Mouse (Mus musculus): Measurements from ENCODE around the gene Mrps18b. TPM values are rescaled to one million over a fixed set of nuclear protein-coding genes. Genes with fewer than 3 reads are reported as not detected.

Gene Mrps18b
- polyA plus RNA-seq, 2 experiments, result 51.6 to 74.1 TPM

- under 1% methylated on average over 73 of the region's 86 CpGs for WGBS (ENCODE audit: insufficient replicate concordance)
- no peaks in the 10 kb centered on the region for H3K27me3 ChIP-seq (ENCODE audit: control insufficient read depth, insufficient read depth, low read length)
- peak in 2 of 3 experiments; percentile 76 to 79 for DNase-seq (ENCODE audit: low read depth in 3 of 3, low spot score in 3 of 3)
- H3K36me3 ChIP-seq (replicated peaks; ENCODE audit: control insufficient read depth, insufficient read depth, low read depth), result peaks cover 9% of the 10 kb centered on the region
- peak within 1 kb of the TSS; percentile 65 for H3K27ac ChIP-seq
- peak within 1 kb of the TSS; percentile 90 for H3K4me2 ChIP-seq (ENCODE audit: low read depth)
- H3K4me3 ChIP-seq (ENCODE audit: insufficient read depth in 1 of 2, low read depth in 2 of 2, low read length in 2 of 2), result peak within 1 kb of the TSS; percentile 67 to 81
- no peak for TF ChIP-seq EP300 (IDR thresholded peaks at IDR 0.05; ENCODE audit: low read depth)
- no peak for TF ChIP-seq CTCF (IDR thresholded peaks at IDR 0.05; ENCODE audit: low read depth)
- peaks cover 7 to 22% of the 10 kb centered on the region in 2 experiments; a peak in 3 of 4 replicates for H3K4me1 ChIP-seq (replicated peaks; ENCODE audit: control insufficient read depth in 2 of 2, insufficient read depth in 2 of 2, low read length in 1 of 2)
- no peaks in the 10 kb centered on the region for H3K9me3 ChIP-seq (ENCODE audit: control insufficient read depth, low read length)
- peak; percentile 88 for ATAC-seq (ENCODE audit: insufficient read depth)
- H3K9ac ChIP-seq (replicated peaks), result peak within 1 kb of the TSS; percentile 72
Observed at GRCm38 (mm10) chr17:35896781-35897643, 19.2 kb downstream of the Mrps18b start, which contains the start of gene 2310061I04Rik. TSS of gene 2310061I04Rik (minus strand) at chr17:35897431.

GRCm38 (mm10) chr17:35887725-35888124 is 28.5 kb downstream of the Mrps18b start:
- H3K4me3 ChIP-seq (ENCODE audit: insufficient read depth in 1 of 2, low read depth in 2 of 2, low read length in 2 of 2), result no peak overlapping the region
- TF ChIP-seq EP300 (IDR thresholded peaks at IDR 0.05; ENCODE audit: low read depth) (no peak), CTCF (IDR thresholded peaks at IDR 0.05; ENCODE audit: low read depth) (no peak)
- no peak overlapping the region for H3K9ac ChIP-seq (replicated peaks)
- no peak overlapping the region for H3K4me2 ChIP-seq (ENCODE audit: low read depth)
- no peak for ATAC-seq (ENCODE audit: insufficient read depth)
- H3K27ac ChIP-seq, result no peak overlapping the region
- WGBS (ENCODE audit: insufficient replicate concordance), result 78% methylated on average over 16 of the region's 17 CpGs
- H3K9me3 ChIP-seq (ENCODE audit: control insufficient read depth, low read length), result no peaks in the 10 kb centered on the region
- H3K27me3 ChIP-seq (ENCODE audit: control insufficient read depth, insufficient read depth, low read length), result no peaks in the 10 kb centered on the region
- H3K36me3 ChIP-seq (replicated peaks; ENCODE audit: control insufficient read depth, insufficient read depth, low read depth), result peaks cover 85% of the 10 kb centered on the region
- H3K4me1 ChIP-seq (replicated peaks; ENCODE audit: control insufficient read depth in 2 of 2, insufficient read depth in 2 of 2, low read length in 1 of 2), result no peaks in the 10 kb centered on the region
- DNase-seq (ENCODE audit: low read depth in 3 of 3, low spot score in 3 of 3), result no peak

GRCm38 (mm10) chr17:35883777-35884176 is 32.4 kb downstream of the Mrps18b start:
- no peak for ATAC-seq (ENCODE audit: insufficient read depth)
- TF ChIP-seq EP300 (IDR thresholded peaks at IDR 0.05; ENCODE audit: low read depth) (no peak), CTCF (IDR thresholded peaks at IDR 0.05; ENCODE audit: low read depth) (no peak)
- H3K9me3 ChIP-seq (ENCODE audit: control insufficient read depth, low read length), result no peaks in the 10 kb centered on the region
- H3K4me2 ChIP-seq (ENCODE audit: low read depth), result no peak overlapping the region
- H3K27me3 ChIP-seq (ENCODE audit: control insufficient read depth, insufficient read depth, low read length), result no peaks in the 10 kb centered on the region
- no peak overlapping the region for H3K4me3 ChIP-seq (ENCODE audit: insufficient read depth in 1 of 2, low read depth in 2 of 2, low read length in 2 of 2)
- no peak overlapping the region for H3K27ac ChIP-seq
- peaks cover 53% of the 10 kb centered on the region for H3K36me3 ChIP-seq (replicated peaks; ENCODE audit: control insufficient read depth, insufficient read depth, low read depth)
- DNase-seq (ENCODE audit: low read depth in 3 of 3, low spot score in 3 of 3), result no peak
- no peak overlapping the region for H3K9ac ChIP-seq (replicated peaks)
- 89% methylated on average over 14 of the region's 14 CpGs for WGBS (ENCODE audit: insufficient replicate concordance)
- peaks cover 4 to 7% of the 10 kb centered on the region in 2 experiments; a peak in 2 of 4 replicates for H3K4me1 ChIP-seq (replicated peaks; ENCODE audit: control insufficient read depth in 2 of 2, insufficient read depth in 2 of 2, low read length in 1 of 2)

GRCm38 (mm10) chr17:35882924-35883323 is 33.3 kb downstream of the Mrps18b start:
- Histone ChIP-seq H3K4me3 (ENCODE audit: insufficient read depth in 1 of 2, low read depth in 2 of 2, low read length in 2 of 2) (no peak overlapping the region), H3K27ac (no peak overlapping the region), H3K4me2 (ENCODE audit: low read depth) (no peak overlapping the region), H3K9ac (replicated peaks) (no peak overlapping the region), H3K27me3 (ENCODE audit: control insufficient read depth, insufficient read depth, low read length) (no peaks in the 10 kb centered on the region), H3K4me1 (replicated peaks; ENCODE audit: control insufficient read depth in 2 of 2, insufficient read depth in 2 of 2, low read length in 1 of 2) (peaks cover 4 to 7% of the 10 kb centered on the region in 2 experiments; a peak in 2 of 4 replicates), H3K9me3 (ENCODE audit: control insufficient read depth, low read length) (no peaks in the 10 kb centered on the region), H3K36me3 (replicated peaks; ENCODE audit: control insufficient read depth, insufficient read depth, low read depth) (peaks cover 45% of the 10 kb centered on the region)
- DNase-seq (ENCODE audit: low read depth in 3 of 3, low spot score in 3 of 3) (no peak), ATAC-seq (ENCODE audit: insufficient read depth) (no peak)
- 90% methylated on average over 17 of the region's 17 CpGs for WGBS (ENCODE audit: insufficient replicate concordance)
- TF ChIP-seq CTCF (IDR thresholded peaks at IDR 0.05; ENCODE audit: low read depth), result no peak
- TF ChIP-seq EP300 (IDR thresholded peaks at IDR 0.05; ENCODE audit: low read depth), result no peak
